Mouse (Mus musculus): Measurements from ENCODE around the gene Fbxl17. TPM values are rescaled to one million over a fixed set of nuclear protein-coding genes. Genes with fewer than 3 reads are reported as not detected.

Gene Fbxl17
- polyA plus RNA-seq, 1 experiment from 2014 or later = 7.7 TPM

DNA sequence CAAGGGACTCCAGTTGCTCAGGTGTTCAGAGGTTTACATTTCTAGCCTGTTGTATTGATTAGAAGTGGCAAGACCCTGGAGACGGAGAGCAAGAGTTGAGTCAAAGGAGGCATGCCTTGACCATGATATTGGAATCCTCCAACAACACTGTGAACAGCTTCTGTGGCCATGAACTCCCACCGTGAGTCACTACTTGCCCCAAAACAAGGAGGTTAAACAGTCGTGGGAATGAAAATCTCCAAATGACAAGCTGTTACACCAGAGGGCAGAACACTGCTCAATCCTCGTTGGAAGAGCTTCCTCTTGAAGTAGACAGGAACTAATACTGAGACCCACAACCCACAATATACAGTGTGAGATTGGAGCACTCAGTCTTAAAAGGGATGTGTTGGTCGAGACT, 99.2 kb downstream of the Fbxl17 start:
- H3K4me3 ChIP-seq = no peak overlapping the region
- no peak overlapping the region for H3K27ac ChIP-seq
- no peak overlapping the region for H3K9ac ChIP-seq
- WGBS = 82% methylated on average over 5 of the region's 5 CpGs
- H3K4me1 ChIP-seq = peaks cover 17% of the 10 kb centered on the region; the same call in 1 of the 2 replicates
- H3K36me3 ChIP-seq = no peaks in the 10 kb centered on the region
- H3K9me3 ChIP-seq = no peaks in the 10 kb centered on the region
- H3K27me3 ChIP-seq = no peaks in the 10 kb centered on the region
- no peak for ATAC-seq (ENCODE audit: insufficient number of reproducible peaks, insufficient read depth, low FRiP score, low TSS enrichment, low read depth)
- H3K4me2 ChIP-seq = no peak overlapping the region

DNA sequence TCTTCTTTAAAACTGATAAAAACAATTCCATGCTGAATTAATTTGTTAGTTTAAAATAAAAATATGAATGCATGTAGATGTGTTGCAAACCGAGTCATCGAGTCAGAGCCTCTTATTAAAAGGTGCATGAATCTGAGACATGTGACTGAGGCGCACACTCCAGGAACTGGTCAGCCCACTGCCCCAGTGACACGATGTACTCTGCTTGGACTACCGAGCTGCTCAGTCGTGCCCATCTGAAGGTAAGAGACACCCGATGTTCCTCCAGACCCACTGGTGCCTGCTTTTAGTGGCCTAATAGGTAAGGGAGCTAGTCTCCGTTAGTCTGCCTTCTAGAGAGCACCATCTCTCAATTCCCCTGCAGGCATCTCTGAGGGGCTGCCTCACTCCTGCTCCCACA, 100.0 kb downstream of the Fbxl17 start:
- no peaks in the 10 kb centered on the region for H3K27me3 ChIP-seq
- no peak for ATAC-seq (ENCODE audit: insufficient number of reproducible peaks, insufficient read depth, low FRiP score, low TSS enrichment, low read depth)
- H3K4me1 ChIP-seq = 0 out of 2 replicates have a peak, but pooled peaks cover 11% of the 10 kb centered on the region
- 90% methylated on average over 8 of the region's 8 CpGs for WGBS
- no peak overlapping the region for H3K9ac ChIP-seq
- no peak overlapping the region for H3K4me2 ChIP-seq
- no peaks in the 10 kb centered on the region for H3K36me3 ChIP-seq
- no peak overlapping the region for H3K27ac ChIP-seq
- H3K9me3 ChIP-seq = no peaks in the 10 kb centered on the region
- no peak overlapping the region for H3K4me3 ChIP-seq

DNA sequence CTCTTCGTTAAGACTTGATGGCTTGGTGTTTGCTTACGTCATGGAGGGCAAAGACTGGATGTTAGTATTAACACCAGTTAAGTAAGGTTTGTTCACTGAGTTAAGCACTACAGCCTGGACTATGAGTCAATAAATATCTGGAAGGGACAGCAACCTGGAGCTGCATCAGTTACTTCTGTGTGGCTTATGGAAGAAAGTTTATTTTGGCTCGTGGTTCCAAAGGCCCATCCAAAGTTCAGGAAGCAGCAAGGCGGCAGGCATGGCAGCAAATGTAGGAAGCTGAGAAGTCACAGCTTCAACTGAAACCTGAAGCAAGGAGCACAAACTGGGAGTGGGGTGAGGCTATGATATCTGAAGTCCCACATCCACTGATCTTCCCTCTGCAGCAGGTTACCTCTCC, 108.3 kb downstream of the Fbxl17 start:
- Histone ChIP-seq H3K4me3 (no peak overlapping the region), H3K4me2 (no peak overlapping the region), H3K27ac (no peak overlapping the region), H3K4me1 (no peaks in the 10 kb centered on the region), H3K36me3 (no peaks in the 10 kb centered on the region), H3K9me3 (no peaks in the 10 kb centered on the region), H3K27me3 (no peaks in the 10 kb centered on the region), H3K9ac (no peak overlapping the region)
- ATAC-seq (ENCODE audit: insufficient number of reproducible peaks, insufficient read depth, low FRiP score, low TSS enrichment, low read depth) = no peak
- 91% methylated on average over 4 of the region's 4 CpGs for WGBS

DNA sequence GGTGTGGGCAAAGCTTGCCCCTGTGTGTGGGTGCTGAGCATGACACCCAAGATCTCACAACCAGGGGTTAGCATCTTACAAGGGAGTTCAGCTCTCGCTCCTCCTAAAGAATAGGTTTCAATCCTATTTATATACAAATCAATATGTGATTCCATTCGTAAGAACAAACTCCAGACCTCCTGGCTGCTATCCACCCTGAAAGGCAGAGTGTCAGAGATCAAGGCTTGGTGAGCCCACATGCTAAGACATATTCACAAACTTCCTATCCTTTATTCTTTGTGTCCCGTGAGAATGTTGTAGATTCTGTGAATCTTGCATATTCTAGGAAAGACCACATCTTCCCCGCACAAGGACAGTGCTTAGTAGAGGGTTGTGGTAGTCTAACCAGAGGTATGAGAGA, 108.9 kb downstream of the Fbxl17 start:
- Histone ChIP-seq H3K9ac (no peak overlapping the region), H3K4me2 (no peak overlapping the region), H3K9me3 (no peaks in the 10 kb centered on the region), H3K27me3 (no peaks in the 10 kb centered on the region), H3K36me3 (no peaks in the 10 kb centered on the region), H3K4me3 (no peak overlapping the region), H3K4me1 (no peaks in the 10 kb centered on the region), H3K27ac (no peak overlapping the region)
- 83% methylated on average over 4 of the region's 4 CpGs for WGBS
- no peak for ATAC-seq (ENCODE audit: insufficient number of reproducible peaks, insufficient read depth, low FRiP score, low TSS enrichment, low read depth)

DNA sequence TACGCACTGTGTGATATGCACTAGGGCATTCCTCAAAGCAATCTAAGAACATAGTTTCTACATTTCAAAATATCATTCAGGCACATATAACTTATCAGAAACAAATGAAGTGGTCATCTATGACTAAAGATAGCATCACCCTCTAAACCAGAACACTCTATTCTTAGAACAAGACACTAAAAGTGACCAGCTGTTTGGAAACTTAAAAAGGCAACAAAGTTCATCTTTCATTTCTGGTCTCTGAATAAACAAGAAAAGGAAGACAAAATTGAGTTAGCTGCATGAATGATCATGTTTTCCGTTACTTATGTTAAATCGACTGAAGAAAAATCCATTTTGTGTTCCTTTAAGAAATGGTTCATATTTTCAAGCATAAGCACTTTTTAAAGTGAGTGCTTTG, 128.8 kb downstream of the Fbxl17 start:
- WGBS = 62% methylated on average over 3 of the region's 3 CpGs
- Histone ChIP-seq H3K4me2 (no peak overlapping the region), H3K9ac (no peak overlapping the region), H3K27me3 (no peaks in the 10 kb centered on the region), H3K9me3 (peaks cover 6% of the 10 kb centered on the region; the same call in 1 of the 2 replicates), H3K27ac (no peak overlapping the region), H3K4me3 (no peak overlapping the region), H3K36me3 (peaks cover 5% of the 10 kb centered on the region), H3K4me1 (peaks cover 3% of the 10 kb centered on the region)
- no peak for ATAC-seq (ENCODE audit: insufficient number of reproducible peaks, insufficient read depth, low FRiP score, low TSS enrichment, low read depth)

DNA sequence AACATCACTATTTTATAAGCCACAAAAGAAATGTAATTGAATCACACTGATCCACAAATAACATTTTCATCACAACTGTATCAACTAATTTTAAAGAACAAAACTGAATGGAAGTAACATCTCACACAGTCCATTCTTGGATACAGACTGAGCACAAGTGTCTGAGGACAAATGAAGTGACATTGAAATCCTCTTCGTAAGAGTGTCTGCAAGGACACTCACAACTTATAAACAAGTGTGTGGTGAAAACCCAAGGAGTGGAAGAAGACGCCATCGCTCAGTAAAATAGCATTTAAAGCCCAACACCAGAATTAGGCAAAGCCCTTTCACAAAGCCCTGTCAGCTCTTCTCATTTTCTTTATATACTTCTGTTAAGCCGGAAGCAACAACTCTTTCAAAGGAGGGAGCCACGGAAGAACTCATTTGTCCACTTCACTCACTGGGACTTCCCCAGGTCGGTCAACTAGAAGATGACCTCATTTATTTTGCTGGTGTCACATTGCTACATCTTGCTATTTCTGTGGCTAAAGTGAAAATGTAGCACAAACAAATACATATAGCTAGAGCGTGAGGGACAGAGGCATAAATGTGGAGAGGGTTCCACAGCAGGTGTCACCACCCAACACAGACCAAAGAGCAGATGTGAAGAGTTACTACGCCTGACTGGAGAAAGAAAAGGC, 130.0 kb downstream of the Fbxl17 start:
- Histone ChIP-seq H3K4me2 (no peak overlapping the region), H3K4me1 (peaks cover 7% of the 10 kb centered on the region), H3K27me3 (no peaks in the 10 kb centered on the region), H3K27ac (no peak overlapping the region), H3K9ac (no peak overlapping the region), H3K9me3 (no peaks in the 10 kb centered on the region), H3K4me3 (no peak overlapping the region), H3K36me3 (no peaks in the 10 kb centered on the region)
- WGBS = 85% methylated on average over 8 of the region's 8 CpGs
- ATAC-seq (ENCODE audit: insufficient number of reproducible peaks, insufficient read depth, low FRiP score, low TSS enrichment, low read depth) = no peak

DNA sequence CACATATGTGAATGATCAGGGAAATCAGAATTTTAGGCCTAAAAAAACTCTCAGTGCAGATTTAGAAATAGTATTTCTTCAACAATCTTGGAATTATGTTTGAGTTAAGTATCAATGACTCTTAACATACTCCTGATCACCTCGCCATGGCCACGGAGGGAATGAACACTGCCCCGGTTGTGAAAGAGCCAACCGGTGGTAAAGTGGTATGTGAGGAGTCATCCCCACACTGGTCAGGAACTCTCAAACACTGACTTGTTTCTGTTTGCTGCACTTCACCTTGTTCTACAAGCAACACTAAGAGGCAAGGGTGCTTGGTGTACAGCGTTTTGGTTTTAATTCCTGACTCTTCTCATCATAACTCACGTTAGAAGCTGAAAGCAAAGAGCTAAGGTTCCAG, 132.3 kb downstream of the Fbxl17 start:
- Histone ChIP-seq H3K36me3 (no peaks in the 10 kb centered on the region), H3K27me3 (no peaks in the 10 kb centered on the region), H3K9ac (no peak overlapping the region), H3K4me2 (no peak overlapping the region), H3K27ac (no peak overlapping the region), H3K4me3 (no peak overlapping the region), H3K9me3 (no peaks in the 10 kb centered on the region), H3K4me1 (peaks cover 9% of the 10 kb centered on the region)
- no peak for ATAC-seq (ENCODE audit: insufficient number of reproducible peaks, insufficient read depth, low FRiP score, low TSS enrichment, low read depth)
- 88% methylated on average over 6 of the region's 6 CpGs for WGBS

DNA sequence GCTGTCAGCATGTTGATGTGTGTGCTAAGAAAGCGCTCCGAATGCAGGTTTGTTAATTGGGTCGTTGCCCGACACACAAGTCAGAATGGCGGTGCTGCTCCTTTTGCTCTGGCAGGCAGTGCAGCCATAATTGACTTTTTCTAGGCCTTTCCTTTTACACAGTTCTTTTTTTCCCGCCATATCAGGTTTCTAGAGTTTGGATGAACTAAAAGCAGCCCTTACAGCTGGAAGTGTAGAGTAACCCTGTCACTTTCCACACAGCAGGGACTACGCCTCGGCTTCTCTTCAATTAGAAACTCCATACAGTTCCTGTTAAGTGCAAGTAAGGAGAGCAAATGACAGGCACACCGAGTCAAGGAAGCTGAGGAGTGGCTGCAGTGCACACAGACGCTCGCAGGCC, 133.8 kb downstream of the Fbxl17 start:
- WGBS = 51% methylated on average over 11 of the region's 11 CpGs
- H3K27ac ChIP-seq = peak overlapping the region; percentile 18; the same call in 1 of the 2 replicates
- H3K4me2 ChIP-seq = no peak overlapping the region
- H3K9ac ChIP-seq = no peak overlapping the region
- H3K9me3 ChIP-seq = no peaks in the 10 kb centered on the region
- H3K4me1 ChIP-seq = peaks cover 9% of the 10 kb centered on the region
- 0 out of 2 replicates have a peak, but pooled peaks cover 4% of the 10 kb centered on the region for H3K36me3 ChIP-seq
- H3K27me3 ChIP-seq = no peaks in the 10 kb centered on the region
- no peak overlapping the region for H3K4me3 ChIP-seq
- no peak for ATAC-seq (ENCODE audit: insufficient number of reproducible peaks, insufficient read depth, low FRiP score, low TSS enrichment, low read depth)

DNA sequence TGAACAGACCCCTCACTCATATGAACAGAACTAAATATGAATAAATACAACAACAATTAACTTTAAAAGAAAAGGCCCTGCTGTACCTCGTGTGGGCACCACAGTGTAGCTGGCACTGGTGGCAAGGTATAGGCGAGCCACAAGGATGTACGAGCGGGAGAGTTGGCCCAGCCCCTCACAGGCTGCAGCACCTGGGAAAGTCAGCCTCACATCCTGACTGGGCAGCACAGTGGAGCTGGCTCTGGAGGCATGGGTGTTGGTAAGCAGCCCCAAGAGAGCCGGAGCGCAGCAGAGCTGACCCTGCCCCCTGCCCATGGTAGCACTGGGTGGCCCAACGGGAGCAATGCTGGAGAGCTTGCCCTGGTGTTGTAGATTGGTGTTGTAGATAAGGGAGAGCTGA, 135.2 kb downstream of the Fbxl17 start:
- Histone ChIP-seq H3K36me3 (0 out of 2 replicates have a peak, but pooled peaks cover 4% of the 10 kb centered on the region), H3K27me3 (no peaks in the 10 kb centered on the region), H3K27ac (no peak overlapping the region), H3K4me2 (no peak overlapping the region), H3K9me3 (no peaks in the 10 kb centered on the region), H3K9ac (no peak overlapping the region), H3K4me1 (peaks cover 15% of the 10 kb centered on the region), H3K4me3 (no peak overlapping the region)
- no peak for ATAC-seq (ENCODE audit: insufficient number of reproducible peaks, insufficient read depth, low FRiP score, low TSS enrichment, low read depth)
- 85% methylated on average over 7 of the region's 7 CpGs for WGBS

DNA sequence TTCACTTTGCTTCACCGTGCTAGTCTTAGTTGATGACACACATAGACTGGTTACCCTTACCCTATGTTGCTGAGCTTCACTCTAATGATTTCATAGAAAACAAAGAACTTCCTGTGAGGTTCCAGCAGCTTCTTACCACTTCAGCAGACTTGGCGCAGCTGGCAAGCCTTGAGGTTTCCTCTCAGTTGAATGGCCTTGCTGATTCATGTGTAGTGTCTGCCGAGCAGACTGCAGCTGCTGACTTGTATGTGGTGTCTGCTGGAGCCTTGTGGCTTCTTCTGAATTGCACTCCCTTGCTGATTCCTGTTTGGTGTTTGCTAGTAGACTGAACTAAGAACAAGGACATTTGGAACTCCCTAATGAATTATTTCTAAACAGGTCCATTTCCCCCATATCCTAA, 137.6 kb downstream of the Fbxl17 start:
- H3K4me2 ChIP-seq = no peak overlapping the region
- H3K27ac ChIP-seq = no peak overlapping the region
- H3K27me3 ChIP-seq = no peaks in the 10 kb centered on the region
- peaks cover 15% of the 10 kb centered on the region for H3K4me1 ChIP-seq
- H3K36me3 ChIP-seq = 0 out of 2 replicates have a peak, but pooled peaks cover 11% of the 10 kb centered on the region
- WGBS = 77% methylated on average over 3 of the region's 3 CpGs
- no peak for ATAC-seq (ENCODE audit: insufficient number of reproducible peaks, insufficient read depth, low FRiP score, low TSS enrichment, low read depth)
- H3K9me3 ChIP-seq = no peaks in the 10 kb centered on the region
- H3K4me3 ChIP-seq = no peak overlapping the region
- no peak overlapping the region for H3K9ac ChIP-seq

DNA sequence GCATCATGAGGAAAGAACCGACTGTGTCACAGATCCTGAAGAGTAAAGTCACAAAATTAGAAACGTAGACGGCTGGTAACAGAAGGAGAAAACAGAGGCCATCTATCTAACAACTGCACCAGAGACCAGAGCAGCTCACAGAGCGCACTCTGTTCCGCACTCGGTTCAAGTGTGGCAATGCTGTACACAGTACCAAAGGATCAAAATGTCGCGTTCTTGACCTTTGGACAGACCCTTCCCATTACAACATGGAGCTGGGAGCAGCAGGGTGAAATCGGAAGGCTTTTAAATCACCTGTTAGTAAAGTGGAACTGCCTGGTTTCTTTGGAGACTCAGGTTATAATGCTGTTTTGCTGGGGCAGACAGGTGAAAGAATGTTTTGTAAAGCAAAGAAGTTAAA, 138.1 kb downstream of the Fbxl17 start:
- Histone ChIP-seq H3K4me3 (no peak overlapping the region), H3K4me1 (peaks cover 15% of the 10 kb centered on the region), H3K9me3 (no peaks in the 10 kb centered on the region), H3K27me3 (no peaks in the 10 kb centered on the region), H3K4me2 (no peak overlapping the region), H3K36me3 (0 out of 2 replicates have a peak, but pooled peaks cover 11% of the 10 kb centered on the region), H3K27ac (no peak overlapping the region), H3K9ac (no peak overlapping the region)
- WGBS = 88% methylated on average over 9 of the region's 9 CpGs
- no peak for ATAC-seq (ENCODE audit: insufficient number of reproducible peaks, insufficient read depth, low FRiP score, low TSS enrichment, low read depth)

DNA sequence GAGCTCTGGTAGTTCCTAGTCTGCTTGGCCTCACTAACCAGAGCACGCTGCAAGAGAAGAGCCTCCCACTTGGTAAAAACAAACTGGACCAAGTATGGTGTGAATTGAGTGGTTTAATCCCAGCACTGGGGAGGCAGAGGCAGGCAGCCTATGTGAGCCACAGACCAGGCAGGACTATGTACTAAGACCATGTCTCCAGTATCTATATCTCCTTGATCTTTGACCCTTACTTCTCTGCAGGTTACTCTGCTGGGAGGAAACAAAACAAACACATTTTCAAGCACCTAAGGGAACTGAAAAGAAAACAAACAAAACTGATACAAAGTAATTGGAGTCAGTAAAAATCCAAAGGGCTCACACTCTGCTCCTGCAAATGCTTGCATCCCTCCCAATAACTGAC, 141.0 kb downstream of the Fbxl17 start:
- Histone ChIP-seq H3K9me3 (no peaks in the 10 kb centered on the region), H3K4me2 (no peak overlapping the region), H3K9ac (no peak overlapping the region), H3K27ac (no peak overlapping the region), H3K27me3 (no peaks in the 10 kb centered on the region), H3K4me1 (peaks cover 6% of the 10 kb centered on the region; the same call in 1 of the 2 replicates), H3K4me3 (no peak overlapping the region), H3K36me3 (peaks cover 14% of the 10 kb centered on the region; the same call in 1 of the 2 replicates)
- no peak for ATAC-seq (ENCODE audit: insufficient number of reproducible peaks, insufficient read depth, low FRiP score, low TSS enrichment, low read depth)
- 91% methylated on average over 1 of the region's 1 CpGs for WGBS

All from embryonic facial prominence, embryonic 13.5 days (tissue).